Mouse (Mus musculus): ENCODE measurements at regions not wholly inside any gene's neighbourhood (a gene's known extent, or its start where the extent isn't known, plus 50 kb on each side); places are given as distances from the start of the nearest gene placed in this dataset.
A peak's percentile ranks its signal among the peaks of the same experiment; 100 is the strongest.

- no peak for DNase-seq (ENCODE audit: extremely low spot score)
Measured at GRCm38 (mm10) chr12:69453544-69453943, 81.3 kb upstream of the Gm9887 start.

DNA sequence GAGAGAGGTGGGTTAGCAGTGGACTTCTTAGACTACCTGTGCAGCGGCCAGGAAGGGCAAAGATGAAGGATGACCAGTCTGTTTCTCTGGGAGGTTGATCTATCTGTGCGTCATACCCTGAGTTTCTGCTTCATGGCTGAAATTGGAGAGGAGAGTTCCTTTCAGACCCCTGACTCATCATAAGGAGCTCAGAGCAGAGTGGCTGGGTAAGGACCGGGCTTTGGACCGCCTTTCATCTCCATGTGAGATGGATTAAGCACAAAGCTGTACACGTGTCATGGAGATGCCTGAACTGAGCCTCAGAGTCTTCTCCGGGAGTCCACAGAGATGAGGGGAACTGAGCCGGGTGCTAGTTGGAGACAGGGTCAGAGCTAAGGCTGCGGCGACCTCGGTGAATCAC, 80.7 kb upstream of the Gm9887 start:
- DNase-seq (ENCODE audit: extremely low spot score) = no peak

- DNase-seq (ENCODE audit: extremely low spot score) = no peak
Measured at GRCm38 (mm10) chr12:69451110-69451509, 78.9 kb upstream of the Gm9887 start.

DNA sequence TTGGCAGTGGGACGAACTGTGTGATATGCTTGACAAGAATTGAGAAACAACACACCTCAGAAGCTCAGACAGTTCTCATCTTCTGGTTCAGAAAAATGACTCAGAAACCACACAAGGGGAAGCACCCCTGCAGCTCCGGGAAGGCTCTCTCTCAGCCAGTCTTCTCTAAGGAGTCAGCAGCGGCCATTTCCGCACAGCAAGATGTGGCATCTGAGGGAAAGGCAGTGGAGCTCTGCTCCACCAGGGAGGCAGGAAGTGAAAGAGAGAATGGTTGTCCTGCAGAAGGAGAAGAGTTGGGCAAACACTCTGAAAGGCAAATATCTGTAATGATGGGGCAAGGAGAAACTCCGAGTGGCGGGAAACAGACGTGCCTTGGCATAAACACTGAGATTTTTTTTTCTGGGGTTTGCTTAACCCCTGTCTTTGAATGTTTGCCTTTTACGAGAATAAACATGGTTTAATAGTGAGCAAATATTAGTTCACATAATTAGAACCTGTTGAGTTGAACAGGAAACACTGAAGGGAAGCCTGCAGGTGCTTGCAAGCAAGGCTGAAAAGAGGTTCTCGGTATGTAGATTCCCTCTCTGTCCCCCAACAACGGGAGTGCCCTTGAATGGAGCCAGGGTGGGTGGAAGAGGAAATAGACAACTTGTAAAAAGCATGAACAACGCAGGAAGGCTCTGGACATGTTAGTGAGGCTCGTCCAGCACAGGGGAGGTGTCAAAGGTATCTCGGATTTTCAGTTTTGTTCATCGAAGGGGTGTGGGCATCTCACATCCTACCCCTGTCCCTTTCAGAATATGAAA, 75.9 kb upstream of the Gm9887 start:
- no peak for DNase-seq (ENCODE audit: extremely low spot score)

DNA sequence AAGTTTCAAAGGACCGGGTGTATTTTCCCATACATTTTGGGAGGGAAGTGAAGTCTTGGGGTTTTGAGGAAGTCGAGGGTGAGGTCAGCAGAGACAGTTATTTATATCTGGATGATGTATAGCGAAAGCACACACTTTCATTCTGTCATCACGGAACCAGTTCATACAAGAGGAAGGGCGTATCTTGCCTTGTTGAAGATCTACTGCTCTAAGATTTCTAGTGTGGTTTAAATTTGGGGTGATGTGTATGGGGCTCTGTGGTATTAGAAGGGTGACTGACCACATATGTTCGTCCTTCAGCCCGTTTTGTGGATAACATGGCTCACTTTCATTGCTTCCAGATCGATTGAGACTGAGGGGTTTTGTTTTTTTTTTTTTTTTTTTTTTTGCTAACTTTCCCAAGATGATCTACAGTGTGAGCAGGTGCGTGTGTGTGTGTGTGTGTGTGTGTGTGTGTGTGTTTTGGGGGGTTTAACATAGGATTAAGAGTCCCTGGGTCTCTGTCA, 75.1 kb upstream of the Gm9887 start:
- DNase-seq (ENCODE audit: extremely low spot score) = no peak

DNA sequence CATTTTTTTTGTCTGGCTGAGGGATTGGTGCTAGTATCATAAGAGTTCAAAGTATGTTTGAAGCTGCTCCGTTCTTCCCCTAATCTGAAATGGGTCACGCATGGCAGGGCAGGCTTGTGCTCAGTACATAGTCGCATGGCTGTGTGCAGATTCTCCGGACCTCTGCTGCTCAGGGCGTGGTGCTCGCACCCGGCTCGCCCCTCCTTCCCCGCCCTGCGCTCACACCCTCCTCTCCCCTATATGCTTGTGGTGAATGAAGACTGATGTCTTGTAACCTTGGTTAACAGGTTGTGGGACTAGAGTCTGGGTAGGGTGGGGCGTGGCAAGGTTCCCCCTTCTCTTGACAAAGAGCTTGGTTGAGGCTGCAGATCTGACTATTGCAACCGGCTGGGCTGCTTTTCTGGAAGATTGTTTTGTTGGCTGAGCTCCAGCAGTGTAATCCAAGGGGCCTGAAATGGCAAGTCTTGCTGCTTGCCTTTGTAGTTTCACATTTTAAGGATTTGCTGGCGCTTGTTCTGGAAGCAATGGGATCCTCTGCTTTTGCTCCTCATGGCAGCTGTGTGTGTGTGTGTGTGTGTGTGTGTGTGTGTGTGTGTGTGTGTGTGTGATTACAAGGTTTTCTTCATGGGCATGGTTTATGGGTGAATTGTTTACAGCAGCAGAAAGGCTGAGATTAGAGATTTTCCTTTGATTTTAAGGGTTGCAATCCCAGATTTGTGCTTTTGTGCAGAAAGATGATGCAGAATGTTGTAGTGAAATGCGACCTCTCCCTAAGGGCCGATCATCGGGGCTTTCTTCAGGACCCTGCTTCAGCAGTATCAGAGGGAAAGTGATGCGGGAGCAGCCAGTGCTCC, 74.4 kb upstream of the Gm9887 start:
- peak; percentile 53 for DNase-seq (ENCODE audit: extremely low spot score)

- DNase-seq (ENCODE audit: extremely low spot score) = peak; percentile 46
Measured at GRCm38 (mm10) chr12:69446085-69446467, 73.8 kb upstream of the Gm9887 start.

- no peak for DNase-seq (ENCODE audit: extremely low spot score)
Measured at GRCm38 (mm10) chr12:69442321-69442720, 70.1 kb upstream of the Gm9887 start.

- DNase-seq (ENCODE audit: extremely low spot score) = no peak
Measured at GRCm38 (mm10) chr12:69441764-69442163, 69.5 kb upstream of the Gm9887 start.

DNA sequence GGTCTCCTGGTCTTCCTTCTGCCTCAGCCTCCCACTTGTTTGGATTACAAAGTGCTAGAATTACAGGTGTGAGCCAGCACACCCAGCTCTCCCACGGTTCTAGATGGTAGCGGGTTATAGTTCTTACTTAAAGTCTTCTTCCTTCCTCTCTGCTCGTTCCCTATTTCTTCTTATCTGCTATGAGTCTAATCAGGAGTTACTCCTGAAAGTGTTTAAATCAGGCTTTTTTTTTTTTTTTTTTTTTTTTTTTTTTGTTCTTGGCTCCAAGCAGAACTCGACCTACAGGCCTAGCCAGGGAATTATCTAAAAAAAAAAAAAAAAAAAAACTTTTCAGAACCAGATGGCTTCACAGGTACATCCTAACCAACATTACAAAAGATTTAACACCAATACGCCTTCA, 66.0 kb upstream of the Gm9887 start:
- no peak for DNase-seq (ENCODE audit: extremely low spot score)

DNA sequence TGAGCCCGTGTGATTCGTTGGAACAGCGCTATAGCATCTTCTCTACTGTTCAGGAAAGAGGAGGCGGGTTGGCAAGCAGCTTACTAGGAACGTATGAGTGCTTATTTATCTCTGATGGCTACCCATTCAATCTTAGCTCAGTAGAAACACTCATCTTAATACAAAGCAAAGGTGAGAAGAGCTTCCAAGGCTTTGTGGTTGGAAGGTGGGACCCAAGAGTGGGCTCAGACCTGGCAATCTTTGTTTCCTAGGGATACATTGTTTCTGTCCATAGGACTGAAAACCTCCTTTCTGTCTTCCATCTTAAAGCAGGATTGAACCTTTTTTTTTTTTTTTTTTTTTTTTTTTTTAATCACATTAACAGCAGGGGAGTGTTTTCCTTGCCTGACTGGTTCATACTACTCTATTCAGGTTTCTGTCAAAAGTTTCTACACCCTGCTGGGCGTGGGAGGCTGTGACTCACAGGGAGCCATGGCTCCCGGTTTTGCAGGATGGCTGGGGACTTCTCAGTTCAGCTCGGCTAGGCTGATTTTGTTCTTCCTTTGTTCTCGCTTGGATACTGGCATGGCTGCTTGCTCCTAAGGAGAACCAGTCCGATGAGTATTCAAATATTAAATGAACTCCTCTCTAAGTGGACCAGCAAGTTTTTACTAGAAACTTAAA, 64.7 kb upstream of the Gm9887 start:
- DNase-seq (ENCODE audit: extremely low spot score) = peak; percentile 39

DNA sequence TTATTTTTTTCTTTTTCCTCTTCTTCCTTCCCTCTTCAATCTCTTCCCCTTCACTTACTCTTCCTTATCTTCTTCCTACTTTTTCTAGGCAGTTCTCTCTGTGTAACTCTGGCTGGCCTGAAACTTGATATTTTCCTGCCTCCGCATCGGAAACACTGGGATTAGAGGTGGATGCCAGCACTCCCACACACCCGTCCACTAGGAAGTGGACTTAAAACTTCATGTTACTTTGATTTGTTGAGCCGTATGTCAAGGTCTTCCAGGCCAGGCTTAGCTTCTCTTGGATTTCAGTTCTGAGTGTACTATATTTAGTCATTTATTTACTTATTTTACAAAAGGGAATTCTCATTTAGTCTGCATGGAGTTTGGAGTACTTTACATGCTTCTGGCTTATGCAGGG, 62.1 kb upstream of the Gm9887 start:
- no peak for DNase-seq (ENCODE audit: extremely low spot score)

DNA sequence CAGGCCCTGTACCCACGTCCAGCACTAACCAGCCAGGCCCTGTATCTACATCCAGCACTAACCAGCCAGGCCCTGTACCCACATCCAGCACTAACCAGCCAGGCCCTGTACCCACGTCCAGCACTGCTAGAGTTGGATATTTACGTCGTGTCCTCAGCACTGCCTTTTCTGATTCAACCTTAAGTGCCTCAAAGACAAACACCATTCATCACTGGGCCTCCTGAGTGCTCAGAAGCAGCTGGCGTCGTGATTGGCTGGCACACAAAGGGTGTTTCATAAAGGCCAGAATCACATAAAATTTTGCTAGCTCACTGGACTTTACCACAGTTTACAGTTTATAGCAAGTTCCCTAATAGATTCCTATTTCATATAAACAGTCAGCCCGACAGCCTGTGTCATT, 59.8 kb upstream of the Gm9887 start:
- no peak for DNase-seq (ENCODE audit: extremely low spot score)

GRCm38 (mm10) chr12:69428108-69428507, 55.9 kb upstream of the Gm9887 start:
- peak; percentile 43 for DNase-seq (ENCODE audit: extremely low spot score)

DNA sequence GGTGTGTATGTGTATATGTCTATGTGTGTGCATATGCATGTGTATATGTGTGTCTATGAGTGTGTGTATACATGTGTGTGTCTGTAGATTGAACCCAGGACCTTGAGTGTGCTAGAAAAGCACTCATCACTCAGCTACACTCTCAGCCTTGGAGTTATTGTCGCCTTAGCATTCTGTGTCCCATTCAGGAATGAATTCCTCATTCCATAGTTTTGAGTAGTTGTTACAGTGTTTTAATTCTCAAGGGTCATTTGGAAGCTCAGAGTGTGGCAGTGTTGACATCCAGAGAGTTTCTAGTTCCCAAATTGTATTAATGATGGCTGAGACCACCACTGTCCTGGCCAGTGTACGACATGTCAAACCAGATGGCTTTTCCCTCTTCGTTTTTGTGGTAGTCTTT, 53.4 kb upstream of the Gm9887 start:
- no peak for DNase-seq (ENCODE audit: extremely low spot score)

DNA sequence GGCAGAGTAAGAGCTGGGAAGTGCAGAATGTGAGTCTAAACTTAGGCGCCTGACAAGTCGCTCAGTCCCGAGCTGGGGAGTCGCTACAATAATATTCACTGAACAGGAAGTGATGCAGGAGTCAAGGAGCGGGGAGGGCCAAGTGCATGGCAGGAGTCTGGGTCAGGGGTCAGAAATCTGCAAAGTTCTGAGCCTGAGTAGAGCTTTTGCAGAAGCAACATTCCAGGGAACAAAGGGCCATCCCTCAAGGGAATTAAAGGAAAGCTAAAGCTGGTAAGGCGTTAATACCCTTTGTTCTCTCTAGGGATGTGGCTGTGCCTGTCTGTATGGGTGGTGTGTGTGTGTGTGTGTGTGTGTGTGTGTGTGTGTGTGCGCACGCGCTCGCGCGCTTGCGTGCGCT, 52.7 kb upstream of the Gm9887 start:
- DNase-seq (ENCODE audit: extremely low spot score) = peak; percentile 61
